Mouse (Mus musculus): ENCODE results near the gene Fkbp7.

GRCm38 (mm10) chr2:76675949-76676348 is 3.0 kb upstream of the Fkbp7 start:
- TF ChIP-seq CTCF (IDR thresholded peaks at IDR 0.05; ENCODE audit: low read depth): no peak
- no peak for TF ChIP-seq EP300 (optimal IDR thresholded peaks at IDR 0.05)

Measured in stomach, postnatal 0 days (tissue).